Mouse (Mus musculus): ENCODE data around the gene Pyy.

DNA sequence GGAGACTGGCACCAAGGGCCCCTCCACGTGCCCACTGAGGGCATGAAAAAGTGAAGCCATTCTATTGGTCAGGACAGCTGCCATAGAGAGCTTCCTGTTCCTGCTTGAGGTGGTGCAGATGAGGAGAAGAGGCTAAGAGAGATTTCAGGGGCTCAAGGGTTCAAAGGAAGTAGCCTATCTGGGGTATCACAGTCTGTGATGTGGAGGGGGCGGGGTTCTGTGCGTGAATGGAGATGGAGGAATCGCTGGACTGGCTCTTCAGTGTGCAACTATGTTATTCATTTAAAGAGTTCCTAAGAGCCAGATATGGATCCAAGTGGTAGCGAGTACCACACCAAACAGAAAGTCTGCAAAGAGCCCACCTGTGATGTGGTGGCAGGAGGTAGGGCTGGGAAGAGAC, 11.2 kb downstream of the Pyy start:
- TF ChIP-seq POLR2A (IDR thresholded peaks at IDR 0.05; ENCODE audit: control insufficient read depth, low read depth, low read length) (no peak), CTCF (IDR thresholded peaks at IDR 0.05; ENCODE audit: control insufficient read depth, insufficient read depth, insufficient replicate concordance, low read depth, low read length) (no peak)

Data from testis, adult 2 months (tissue).